Mouse (Mus musculus) forebrain, postnatal 0 days (tissue): ENCODE results near the gene Itgal. TPM values are rescaled to one million over a fixed set of nuclear protein-coding genes. Genes with fewer than 3 reads are reported as not detected.
A peak's percentile ranks its signal among the peaks of the same experiment; 100 is the strongest.
"Not testable (repeated sequence)": the region's sequence is repeated elsewhere in the genome, so short reads cannot be mapped to it uniquely, and the experiment has no call there.

ENCODE experiments used
- ATAC-seq: fragments of 200-750 bp; cut with Nextera tagmentation; 2 replicates; pipeline ENCODE4 v1.8.0; 2017; ENCODE audit warnings: mild to moderate bottlenecking, moderate library complexity
- DNase-seq: peaks from one replicate; pipeline ENCODE4 v3.0.0-alpha.2; 2015
- H3K27ac ChIP-seq: fragments of 300-500 bp; sonication (generic); 2 replicates; pipeline ENCODE4 v1.5.1; 2014; ENCODE audit warnings: low read depth, mild to moderate bottlenecking, antibody characterized with exemption, low read length, moderate library complexity, mixed read lengths
- H3K27me3 ChIP-seq: fragments of 300-500 bp; sonication (generic); 2 replicates; pipeline ENCODE4 v1.6.1; 2014; ENCODE audit warnings: mild to moderate bottlenecking, low read length, mixed read lengths; ENCODE audit not compliant: insufficient read depth
- H3K36me3 ChIP-seq: fragments of 300-500 bp; sonication (generic); 2 replicates; pipeline ENCODE4 v1.6.1; 2014; ENCODE audit warnings: mild to moderate bottlenecking, moderate library complexity; ENCODE audit not compliant: insufficient read depth
- H3K4me1 ChIP-seq: fragments of 300-500 bp; sonication (generic); 2 replicates; pipeline ENCODE4 v1.6.1; 2014; ENCODE audit warnings: antibody characterized with exemption; ENCODE audit not compliant: insufficient read depth
- H3K4me2 ChIP-seq: fragments of 300-500 bp; sonication (generic); 2 replicates; pipeline ENCODE4 v1.6.1; 2014; ENCODE audit warnings: low read depth, mild to moderate bottlenecking, moderate library complexity
- H3K4me3 ChIP-seq: fragments of 300-500 bp; sonication (generic); 2 replicates; pipeline ENCODE4 v1.5.1; 2014; ENCODE audit warnings: low read depth, low read length, mixed read lengths
- H3K9ac ChIP-seq: fragments of 300-500 bp; sonication (generic); 2 replicates; pipeline ENCODE4 v1.6.1; 2014; ENCODE audit warnings: mild to moderate bottlenecking
- H3K9me3 ChIP-seq: fragments of 300-500 bp; sonication (generic); 2 replicates; pipeline ENCODE4 v1.6.1; 2016; ENCODE audit warnings: low read length
- CTCF ChIP-seq: sonication (generic); IDR thresholded peaks from 2 replicates; pipeline ENCODE4 v1.5.1; 2016; ENCODE audit warnings: antibody characterized with exemption, control low read depth, low read depth
- WGBS: fragments of 180-500 bp; shearing (Covaris S2); extraction: QIAGEN DNeasy Blood & Tissue Kit; methylation state at CpG from one replicate; pipeline ENCODE4 v1.1.7; 2014; 5-methylcytosine and 5-hydroxymethylcytosine counted together
- polyA plus RNA-seq: library from polyadenylated mRNA; unstranded; fragments of >200 nt; fragmentation: Nextera tagmentation; extraction: Ambion mirVana; gene quantifications from 2 replicates; pipeline ENCODE4 v1.2.1, GENCODE M21; 2015
- total RNA-seq: library from RNA; depleted of rRNA; stranded (reverse); fragments of >200 nt; gene quantifications from 2 replicates; pipeline ENCODE4 v1.2.3, GENCODE M21; 2014

Gene Itgal
- total and polyA plus RNA-seq, 2 experiments from 2014 or later, result 0.56 to 0.76 TPM

- Histone ChIP-seq H3K27ac (no peak overlapping the region), H3K9ac (peak overlapping the region; percentile 39), H3K4me3 (peak overlapping the region; percentile 33), H3K9me3 (no peaks in the 10 kb centered on the region), H3K4me1 (peaks cover 2% of the 10 kb centered on the region; the same call in 1 of the 2 replicates), H3K4me2 (peak overlapping the region; percentile 69), H3K27me3 (no peaks in the 10 kb centered on the region), H3K36me3 (no peaks in the 10 kb centered on the region)
- WGBS, result 3% methylated on average over 24 of the region's 24 CpGs
- peak; percentile 27 for DNase-seq
- ATAC-seq, result peak; percentile 16; the same call in 1 of the 2 replicates
- no peak for TF ChIP-seq CTCF
Measured at GRCm38 (mm10) chr7:127363475-127363921, 67.4 kb downstream of the Itgal start.

DNA sequence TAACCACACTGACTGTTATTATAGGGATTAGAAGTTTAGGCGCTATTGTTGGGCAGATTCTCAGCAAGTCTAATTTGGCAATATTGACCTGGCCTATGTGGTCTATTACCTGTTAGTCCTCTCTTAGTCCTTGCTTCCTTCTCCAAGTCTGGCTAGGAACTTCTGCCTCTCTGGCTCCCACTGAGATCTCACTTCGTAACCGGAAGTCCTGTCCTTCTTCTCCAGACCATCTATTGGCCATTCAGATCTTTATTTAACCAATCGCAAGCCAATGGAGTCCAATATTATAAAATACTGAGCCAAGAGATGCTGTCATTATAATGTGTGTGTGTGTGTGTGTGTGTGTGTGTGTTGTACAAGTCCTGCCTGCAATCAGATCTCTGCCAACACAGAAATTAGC, 68.1 kb downstream of the Itgal start:
- WGBS, result 34% methylated on average over 4 of the region's 4 CpGs
- ATAC-seq (peak; percentile 36), DNase-seq (peak; percentile 56)
- H3K4me3 ChIP-seq, result peak overlapping the region; percentile 33
- peaks cover 2% of the 10 kb centered on the region; the same call in 1 of the 2 replicates for H3K4me1 ChIP-seq
- no peaks in the 10 kb centered on the region for H3K9me3 ChIP-seq
- H3K27me3 ChIP-seq, result no peaks in the 10 kb centered on the region
- H3K27ac ChIP-seq, result no peak overlapping the region
- TF ChIP-seq CTCF, result no peak
- H3K9ac ChIP-seq, result peak overlapping the region; percentile 39
- peak overlapping the region; percentile 69 for H3K4me2 ChIP-seq
- H3K36me3 ChIP-seq, result no peaks in the 10 kb centered on the region

DNA sequence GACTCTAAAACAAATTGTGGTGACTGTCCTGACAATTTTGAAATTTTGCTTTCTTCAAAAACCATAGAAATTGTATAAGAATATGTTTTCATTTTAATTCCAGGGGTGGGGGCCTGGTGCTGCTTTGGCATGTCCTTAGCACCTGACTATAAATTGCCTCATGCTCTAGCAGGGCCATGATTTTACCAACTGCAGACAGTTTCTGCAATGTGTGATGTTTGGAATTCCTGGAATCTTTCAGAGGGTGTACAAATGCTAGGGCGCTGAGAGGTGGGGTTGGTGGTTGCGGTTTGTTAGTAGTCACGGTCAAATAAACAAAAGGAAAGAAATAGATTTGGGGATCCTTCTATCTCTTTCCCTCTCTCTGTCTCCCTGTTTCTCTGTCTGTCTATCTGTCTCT, 70.2 kb downstream of the Itgal start:
- no peak overlapping the region for H3K4me2 ChIP-seq
- WGBS, result 83% methylated on average over 3 of the region's 3 CpGs

DNA sequence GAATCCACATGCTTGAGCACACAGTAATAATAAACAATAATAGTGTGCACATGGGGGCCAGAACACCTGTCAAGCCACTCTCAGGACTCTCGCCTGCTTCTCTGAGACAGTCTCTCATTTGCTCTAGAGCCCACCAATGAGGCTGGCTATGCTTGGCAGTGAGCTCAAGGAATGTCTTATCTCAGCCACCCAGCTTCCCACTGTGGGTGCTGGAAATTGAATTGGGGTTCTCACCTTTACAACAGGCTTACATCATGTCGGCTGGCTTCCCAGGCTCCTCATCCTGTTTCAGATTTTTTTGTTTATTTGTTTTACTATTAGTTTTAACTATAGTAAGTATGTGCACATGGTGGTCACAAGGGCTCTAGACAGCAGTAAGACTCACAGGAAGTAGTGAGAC, 75.2 kb downstream of the Itgal start:
- Histone ChIP-seq H3K4me3 (no peak overlapping the region), H3K9ac (no peak overlapping the region), H3K9me3 (no peaks in the 10 kb centered on the region), H3K36me3 (peaks cover 4% of the 10 kb centered on the region; the same call in 1 of the 2 replicates), H3K4me2 (no peak overlapping the region), H3K27me3 (no peaks in the 10 kb centered on the region), H3K4me1 (no peaks in the 10 kb centered on the region), H3K27ac (no peak overlapping the region)
- TF ChIP-seq CTCF, result no peak
- ATAC-seq (no peak), DNase-seq (no peak)
- 89% methylated on average over 2 of the region's 2 CpGs for WGBS

More for the DNA sequence above, 70.2 kb downstream of the Itgal start:
- H3K4me3 ChIP-seq, result no peak overlapping the region
- H3K36me3 ChIP-seq, result no peaks in the 10 kb centered on the region
- H3K9ac ChIP-seq, result no peak overlapping the region
- no peaks in the 10 kb centered on the region for H3K9me3 ChIP-seq
- TF ChIP-seq CTCF, result no peak
- H3K27me3 ChIP-seq, result no peaks in the 10 kb centered on the region
- H3K4me1 ChIP-seq, result peaks cover 2% of the 10 kb centered on the region; the same call in 1 of the 2 replicates
- ATAC-seq, result no peak
- H3K27ac ChIP-seq, result no peak overlapping the region
- no peak for DNase-seq

- 85% methylated on average over 3 of the region's 3 CpGs for WGBS
- DNase-seq, ATAC-seq: not testable (repeated sequence)
Measured at GRCm38 (mm10) chr7:127371870-127372269, 75.8 kb downstream of the Itgal start.

DNA sequence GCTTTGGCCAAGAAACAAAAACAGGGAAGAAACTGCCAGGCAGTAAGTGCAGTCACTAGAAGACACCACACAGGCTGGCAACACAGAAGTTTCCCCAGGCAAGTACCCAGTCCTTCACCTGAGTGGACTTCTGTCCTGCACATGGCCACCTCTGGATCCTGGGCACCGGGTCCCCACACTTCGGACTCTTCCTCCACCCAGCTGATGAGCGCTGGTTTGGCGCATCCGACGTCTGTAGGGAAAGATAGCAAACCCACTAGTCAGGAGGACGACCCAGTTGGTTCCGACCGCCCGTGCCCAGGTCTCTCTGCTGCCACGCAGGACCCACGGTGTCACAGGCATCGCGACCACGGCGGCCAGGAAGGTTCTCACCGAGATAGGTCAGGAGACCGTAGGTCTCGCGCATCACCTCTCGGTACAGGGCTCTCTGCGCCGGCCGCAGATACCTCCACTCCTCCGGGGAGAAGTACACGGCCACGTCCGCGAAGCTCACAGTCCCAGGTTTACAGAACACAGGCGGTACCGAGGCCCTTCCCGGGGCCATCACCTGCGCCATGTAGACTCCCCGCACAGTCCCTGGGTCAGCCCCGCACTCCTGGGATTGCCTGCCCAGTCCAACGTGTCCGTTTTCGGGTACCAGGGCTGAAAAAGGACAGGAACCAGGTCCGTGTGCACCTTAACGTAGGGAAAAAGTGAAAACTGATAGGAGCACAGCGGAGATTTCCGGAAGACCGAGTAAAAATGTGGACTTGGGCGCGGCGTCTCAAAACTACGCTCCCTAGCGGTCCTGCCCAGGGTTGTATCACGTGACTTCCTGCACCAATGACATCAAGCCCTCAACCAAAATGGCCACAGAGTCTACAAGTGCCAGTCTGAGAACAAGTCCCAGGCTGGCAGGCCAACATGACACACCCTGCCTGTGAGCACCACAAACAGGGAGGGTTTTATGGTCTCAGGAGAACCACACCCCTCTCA, 79.5 kb downstream of the Itgal start, which contains the start of gene Zfp747:
TSS of gene Zfp747 (minus strand) at position 780 of the 975 bp plus-strand sequence.
- H3K27ac ChIP-seq, result peak within 1 kb of the TSS; percentile 69
- peak within 1 kb of the TSS; percentile 81 for H3K4me2 ChIP-seq
- H3K4me1 ChIP-seq, H3K36me3 ChIP-seq, H3K27me3 ChIP-seq, H3K9me3 ChIP-seq: not testable (repeated sequence)
- H3K4me3 ChIP-seq, result peak within 1 kb of the TSS; percentile 63
- DNase-seq (peak; percentile 95), ATAC-seq (peak; percentile 97)
- peak within 1 kb of the TSS; percentile 70 for H3K9ac ChIP-seq
- WGBS, result 3% methylated on average over 48 of the region's 49 CpGs
- TF ChIP-seq CTCF, result peak; percentile 84

More at GRCm38 (mm10) chr7:127371870-127372269, 75.8 kb downstream of the Itgal start:
- not testable (repeated sequence) for H3K9ac ChIP-seq, H3K27me3 ChIP-seq, H3K27ac ChIP-seq, H3K4me3 ChIP-seq, H3K4me2 ChIP-seq, H3K9me3 ChIP-seq, H3K36me3 ChIP-seq, H3K4me1 ChIP-seq
